Mouse (Mus musculus) testis, postnatal 14 days (tissue): Measurements from ENCODE around the gene Ip6k2.

Experiments
- DNase-seq: peaks from one replicate; pipeline ENCODE4 v3.0.0; 2021; ENCODE audit warnings: low spot score

The Ip6k2 gene

GRCm38 (mm10) chr9:108783548-108784463 is at the start of gene Ip6k2:
Ip6k2 (plus strand) TSS chr9:108783796.
- peak; percentile 98 for DNase-seq

DNA sequence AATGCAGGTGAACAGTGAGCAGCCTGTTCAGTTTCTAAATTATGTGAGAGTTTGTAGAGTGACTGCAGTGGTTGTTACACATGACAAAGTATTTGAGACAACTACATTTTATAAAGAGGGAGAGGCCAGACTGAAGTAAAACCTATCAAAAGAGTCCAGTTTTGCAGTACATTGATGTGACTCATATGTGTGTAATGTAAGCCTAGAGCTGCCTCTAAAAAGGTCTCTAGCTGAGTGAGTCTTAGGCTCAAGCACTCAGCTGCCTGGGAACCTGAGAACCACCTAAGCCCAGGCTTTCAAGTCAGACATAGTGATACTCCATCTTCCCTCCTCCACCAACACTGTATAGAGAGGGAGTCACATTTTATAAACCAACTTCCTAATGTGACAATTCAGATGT is 49.0 kb upstream of the Ip6k2 start:
- DNase-seq, result no peak

DNA sequence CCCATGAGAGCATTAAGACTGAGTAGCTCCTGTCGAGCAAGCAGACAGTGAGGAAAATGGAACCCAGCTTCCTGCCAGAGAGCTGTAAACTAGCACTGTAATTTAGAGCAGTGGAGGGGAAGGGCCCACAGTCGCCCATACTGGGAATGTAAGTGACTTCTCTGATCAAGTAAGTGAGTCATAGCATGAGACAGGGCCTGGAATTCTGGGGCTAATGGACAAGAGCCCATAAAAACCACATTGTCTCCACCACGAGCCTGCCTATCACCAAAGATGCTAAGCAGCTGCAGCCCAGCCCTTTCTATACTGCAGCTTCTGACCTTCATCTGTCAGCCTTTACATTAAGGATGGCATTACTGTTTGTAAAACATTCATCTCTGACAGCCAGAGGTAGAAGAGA is 44.4 kb upstream of the Ip6k2 start:
- DNase-seq, result no peak

DNA sequence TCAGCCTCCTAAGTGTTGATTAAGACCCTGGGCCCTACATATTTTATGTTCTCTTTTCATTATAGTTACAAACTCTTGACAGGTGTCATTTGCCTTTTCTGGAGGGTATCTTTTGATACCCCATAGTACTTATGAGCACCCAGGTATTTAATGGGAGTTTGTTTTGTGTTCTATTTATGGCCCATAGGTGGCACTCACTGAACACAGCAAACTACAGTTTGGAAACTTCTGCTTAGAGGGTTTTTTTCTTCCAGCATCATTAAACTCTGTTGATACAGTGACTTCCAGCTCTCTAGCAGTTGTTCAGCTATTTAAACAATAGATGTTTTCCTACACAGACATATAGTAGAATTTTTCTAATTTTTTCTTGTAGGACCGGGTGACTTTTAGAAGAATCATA is 43.5 kb upstream of the Ip6k2 start:
- DNase-seq, result no peak

- no peak for DNase-seq
Measured at GRCm38 (mm10) chr9:108742048-108742447, 41.5 kb upstream of the Ip6k2 start.

DNA sequence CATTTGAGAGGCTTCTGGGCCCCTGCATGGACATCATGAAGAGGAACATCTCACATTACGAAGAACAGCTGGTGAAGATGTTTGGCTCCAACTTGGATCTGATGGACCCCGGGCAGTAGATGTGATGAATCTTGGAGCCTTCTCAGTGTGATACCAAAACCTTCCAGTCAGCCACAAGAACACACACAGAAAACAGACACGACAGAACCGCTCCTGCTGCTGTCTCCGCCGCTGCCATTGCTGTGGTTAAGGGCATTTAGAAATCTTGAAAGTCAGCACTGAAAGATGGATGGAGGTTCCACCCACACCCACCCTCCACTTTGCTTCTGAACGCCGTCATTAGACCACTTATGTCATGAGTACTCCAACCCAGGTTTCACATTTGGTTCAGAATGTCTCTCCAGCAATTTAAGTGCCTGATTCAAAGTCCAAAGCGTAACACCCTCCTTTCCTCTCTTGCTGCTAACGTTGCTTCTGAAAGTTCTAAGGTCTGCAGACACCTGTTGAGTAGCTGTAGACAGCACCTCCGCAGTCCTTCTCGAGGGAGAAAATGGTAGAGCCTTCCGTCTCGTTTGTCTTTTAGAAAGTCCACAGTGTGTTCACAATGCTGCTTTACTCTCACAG is 36.6 kb upstream of the Ip6k2 start:
- no peak for DNase-seq

DNA sequence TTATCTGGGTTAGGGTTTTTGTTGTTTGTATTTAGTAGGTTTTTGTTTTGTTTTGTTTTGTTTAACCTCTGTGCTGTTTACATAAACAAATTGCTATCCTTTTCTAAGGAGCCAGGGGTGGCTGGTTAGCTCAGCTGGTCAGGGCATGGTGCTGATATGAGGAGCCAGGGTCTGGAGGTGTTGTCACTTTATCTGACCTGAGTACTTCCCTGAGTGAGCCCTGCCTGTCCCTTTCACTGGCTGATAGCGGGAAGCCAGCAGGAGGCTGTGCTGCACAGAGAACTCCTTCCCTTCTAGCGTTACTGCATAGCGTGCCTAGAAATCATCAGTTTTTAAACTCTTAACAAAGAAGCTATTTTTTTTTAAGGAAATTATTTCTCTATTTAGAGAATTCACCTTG is 35.9 kb upstream of the Ip6k2 start:
- no peak for DNase-seq

- no peak for DNase-seq
Measured at GRCm38 (mm10) chr9:108748600-108749183, 34.9 kb upstream of the Ip6k2 start.

- no peak for DNase-seq
Measured at GRCm38 (mm10) chr9:108750616-108751015, 33.0 kb upstream of the Ip6k2 start.

DNA sequence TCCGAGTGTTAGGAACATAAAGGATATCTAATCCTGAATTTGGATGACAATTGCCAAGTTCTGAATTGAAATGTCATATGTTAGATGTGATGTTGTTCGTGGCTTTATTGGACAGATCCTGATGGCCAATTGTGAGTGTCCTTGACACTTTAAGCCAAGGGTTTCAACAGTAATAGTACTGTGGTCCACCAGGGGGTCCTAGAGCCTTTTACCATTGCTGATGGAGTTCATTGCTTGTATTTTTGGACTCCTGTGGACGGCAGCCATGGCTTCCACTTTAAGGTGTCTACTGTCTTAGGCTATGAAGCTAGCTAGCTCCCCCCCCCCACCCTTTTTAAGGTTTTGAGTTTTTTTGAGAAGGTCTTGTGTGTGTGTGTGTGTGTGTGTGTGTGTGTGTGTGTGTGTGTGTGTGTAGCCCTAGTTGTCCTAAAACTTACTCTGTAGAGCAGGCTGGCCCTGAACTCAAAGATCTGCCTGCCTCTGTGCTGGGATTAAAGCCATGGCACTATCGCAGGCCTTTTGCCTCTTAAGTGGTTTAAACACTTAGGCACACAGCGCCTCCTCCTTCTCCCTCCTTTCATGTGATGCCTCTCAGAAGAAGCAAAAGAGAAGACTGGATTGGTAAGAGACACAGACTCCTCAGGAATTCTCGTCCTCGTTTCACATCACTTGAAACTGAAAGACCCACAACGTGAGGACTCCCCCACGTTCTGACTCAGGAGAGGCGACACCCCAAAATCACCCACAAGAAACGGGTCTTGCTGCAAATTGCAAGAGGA is 31.3 kb upstream of the Ip6k2 start:
- DNase-seq, result no peak

- peak; percentile 33 for DNase-seq
Measured at GRCm38 (mm10) chr9:108753326-108753725, 30.3 kb upstream of the Ip6k2 start.

- no peak for DNase-seq
Measured at GRCm38 (mm10) chr9:108753976-108754375, 29.6 kb upstream of the Ip6k2 start.

GRCm38 (mm10) chr9:108754423-108754822 is 29.2 kb upstream of the Ip6k2 start:
- peak; percentile 25 for DNase-seq

GRCm38 (mm10) chr9:108757406-108757805 is 26.2 kb upstream of the Ip6k2 start:
- DNase-seq, result no peak

DNA sequence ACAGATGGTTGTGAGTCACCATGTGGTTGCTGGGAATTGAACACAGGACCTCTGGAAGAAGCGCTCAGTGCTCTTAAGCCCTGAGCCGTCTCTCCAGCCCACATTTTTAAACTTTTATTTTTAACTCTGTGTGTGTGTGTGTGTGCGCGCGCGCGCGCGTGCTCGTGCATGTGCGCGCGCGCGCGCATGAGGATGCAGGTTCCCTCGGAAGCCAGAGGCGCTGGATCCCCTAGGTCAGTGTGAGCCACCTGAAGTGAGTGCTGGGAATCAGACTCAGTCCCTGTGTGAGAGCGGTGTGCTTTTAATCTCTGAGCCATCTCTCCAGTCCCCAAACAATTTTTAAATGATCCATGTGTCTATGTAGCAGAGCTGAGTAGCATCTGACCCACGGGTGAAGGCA is 24.5 kb upstream of the Ip6k2 start:
- DNase-seq, result no peak

- DNase-seq, result peak; percentile 77
Measured at GRCm38 (mm10) chr9:108759805-108760204, 23.8 kb upstream of the Ip6k2 start.

DNA sequence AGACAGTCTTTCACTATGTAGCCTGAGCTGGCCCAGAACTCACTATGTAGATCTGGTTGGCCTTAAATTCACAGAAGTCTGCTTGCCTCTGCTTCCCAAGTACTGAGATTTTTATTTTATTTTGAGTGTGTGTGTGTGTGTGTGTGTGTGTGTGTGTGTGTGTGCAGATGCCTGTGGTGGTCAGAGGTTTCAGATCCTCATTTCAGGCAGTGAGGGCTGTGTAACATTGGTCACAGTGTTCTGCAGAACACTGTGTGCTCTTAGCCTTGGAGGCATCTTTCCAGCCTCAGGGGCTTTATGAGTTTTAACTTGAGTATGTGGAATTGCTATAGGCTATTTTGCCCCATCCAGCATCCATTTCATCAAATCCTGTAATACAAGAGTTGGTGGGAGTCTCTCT is 22.0 kb upstream of the Ip6k2 start:
- no peak for DNase-seq

DNA sequence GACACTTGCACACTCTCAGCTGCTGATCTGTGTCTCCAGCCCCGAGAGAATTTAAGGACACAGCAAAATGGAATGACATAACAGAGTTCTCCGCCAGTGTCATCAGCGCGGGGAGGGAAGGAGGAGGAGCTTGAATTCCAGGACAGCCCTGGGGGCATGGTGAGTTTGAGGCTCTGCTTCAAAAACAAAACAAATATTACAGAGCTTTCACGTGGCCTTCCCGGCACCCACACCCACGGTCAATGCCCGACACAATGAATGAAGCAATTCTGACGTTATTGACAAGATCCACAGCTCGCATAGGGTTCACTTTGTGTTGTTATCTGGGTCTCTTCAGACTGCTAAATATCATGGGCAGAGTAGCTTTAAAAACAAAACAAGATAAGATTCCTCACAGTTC is 18.6 kb upstream of the Ip6k2 start:
- DNase-seq, result no peak

- no peak for DNase-seq
Measured at GRCm38 (mm10) chr9:108776614-108777013, 7.0 kb upstream of the Ip6k2 start.

GRCm38 (mm10) chr9:108777276-108777675 is 6.3 kb upstream of the Ip6k2 start:
- DNase-seq, result no peak

DNA sequence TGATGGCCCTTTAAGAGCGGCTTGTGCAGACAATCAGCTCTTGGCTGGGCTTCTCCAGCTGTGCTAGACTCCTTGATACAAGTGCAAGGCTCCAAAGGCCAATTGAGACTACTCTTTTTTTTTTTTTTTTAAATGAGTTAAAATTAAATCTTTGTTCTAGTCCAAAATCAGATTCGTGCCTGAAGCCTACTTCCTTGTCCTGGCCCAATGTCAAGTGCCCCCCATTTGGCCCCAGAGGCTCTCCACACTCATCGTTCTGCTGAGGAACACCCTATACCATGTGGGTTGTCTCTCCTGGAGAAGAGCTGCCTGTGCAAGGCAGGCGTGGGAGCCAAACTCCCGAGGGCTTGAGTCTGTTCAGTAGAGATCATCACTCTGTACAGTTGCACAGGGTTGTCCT is 2.6 kb upstream of the Ip6k2 start:
- peak; percentile 60 for DNase-seq

DNA sequence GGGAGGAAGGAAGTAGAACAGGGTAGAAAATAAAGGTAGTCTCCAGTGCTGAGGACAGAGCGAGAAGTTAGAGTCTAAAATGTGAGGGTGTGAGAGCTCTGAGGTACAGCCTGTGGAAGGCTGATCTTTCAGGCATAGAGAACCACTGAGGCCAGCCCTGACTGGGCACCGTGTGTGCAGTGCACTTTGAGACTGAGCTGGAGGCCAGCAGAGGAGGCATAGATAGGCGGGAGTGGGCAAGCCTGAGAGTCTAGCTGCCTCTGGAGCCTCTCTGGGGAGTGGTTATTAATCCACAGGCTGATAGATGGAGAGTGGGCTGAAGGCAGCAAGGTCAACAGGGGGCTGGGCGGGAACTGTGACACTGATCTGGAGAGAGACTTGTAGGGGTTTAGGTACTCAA is 1.7 kb upstream of the Ip6k2 start:
- DNase-seq, result no peak
